Mouse (Mus musculus): ENCODE measurements around the gene Diras2.
A peak's percentile ranks its signal among the peaks of the same experiment; 100 is the strongest.

Gene Diras2

DNA sequence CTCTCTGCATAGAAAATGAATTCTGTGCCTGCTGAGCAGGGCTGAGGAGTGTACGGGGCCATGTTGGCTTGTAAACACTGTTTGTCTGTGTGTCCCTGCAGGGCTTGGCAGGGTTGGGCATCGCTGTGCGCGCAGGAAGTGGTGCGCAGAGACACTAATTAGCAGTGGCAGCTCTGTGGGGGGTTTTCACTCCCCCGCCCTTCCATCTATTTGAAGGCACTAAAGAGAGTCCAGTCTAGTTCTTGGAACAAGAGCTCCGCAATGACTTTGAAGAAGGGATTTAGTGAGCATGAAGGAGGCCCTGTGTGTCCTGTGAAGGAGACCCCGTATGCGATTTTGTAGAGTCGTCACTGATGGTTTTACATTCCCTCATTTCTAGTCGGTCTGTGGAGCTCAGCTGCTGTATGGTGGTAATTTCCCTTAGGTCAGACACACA, 73.2 kb downstream of the Diras2 start:
- peak; percentile 41 for DNase-seq (ENCODE audit: low spot score)

DNA sequence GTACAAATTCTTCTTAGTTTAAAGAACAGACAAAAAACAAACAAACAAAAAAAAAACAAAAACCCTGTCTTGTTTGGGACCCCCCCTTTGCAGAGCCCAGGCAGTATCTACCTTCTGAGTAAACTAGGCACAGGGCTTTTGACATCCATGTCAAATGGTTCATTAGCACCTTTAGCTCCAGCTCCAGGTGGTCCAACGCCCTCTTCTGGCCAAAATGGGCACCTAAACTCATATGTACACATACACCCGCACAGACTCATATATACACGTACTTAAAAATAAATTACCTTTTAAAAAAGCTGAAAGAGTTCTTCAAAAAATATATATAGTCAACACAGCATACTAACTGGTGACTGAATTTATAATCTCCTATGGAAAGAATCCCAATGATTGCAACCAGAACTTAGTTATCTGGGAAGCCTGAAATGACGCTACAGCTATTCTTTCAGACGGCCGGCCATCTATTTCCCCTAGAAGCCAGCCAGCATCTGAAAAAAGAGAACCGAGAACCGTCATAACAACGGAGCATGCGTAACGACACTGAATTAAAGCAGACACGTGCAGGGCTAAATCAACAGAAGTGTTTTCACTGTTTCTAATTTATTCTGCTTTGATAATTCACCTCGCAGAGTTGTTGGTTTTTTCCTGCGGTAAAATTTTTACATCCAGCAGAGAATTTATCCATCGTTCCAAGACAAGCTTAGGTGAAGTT, 73.7 kb downstream of the Diras2 start:
- DNase-seq (ENCODE audit: low spot score): no peak

DNA sequence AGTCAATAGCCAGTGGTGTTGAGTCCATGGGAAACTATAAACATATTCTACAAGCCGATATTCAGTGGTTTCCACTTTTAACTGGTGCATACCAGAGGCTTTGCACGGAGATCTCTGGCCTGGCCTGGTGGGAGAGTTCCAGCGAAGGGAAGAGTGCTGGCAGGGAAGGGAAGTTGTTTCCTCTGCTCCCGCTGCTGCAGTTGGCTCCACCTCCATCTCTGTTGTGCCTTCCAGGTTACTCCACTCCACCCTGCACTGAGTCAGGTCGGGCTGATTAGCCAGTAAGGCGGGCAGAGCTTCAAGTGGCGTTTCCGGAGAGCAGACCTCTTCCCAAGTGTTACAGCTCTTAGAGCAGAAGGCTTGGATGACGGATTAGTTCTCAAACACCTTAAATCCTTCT, 75.8 kb downstream of the Diras2 start:
- no peak for DNase-seq (ENCODE audit: low spot score)

DNA sequence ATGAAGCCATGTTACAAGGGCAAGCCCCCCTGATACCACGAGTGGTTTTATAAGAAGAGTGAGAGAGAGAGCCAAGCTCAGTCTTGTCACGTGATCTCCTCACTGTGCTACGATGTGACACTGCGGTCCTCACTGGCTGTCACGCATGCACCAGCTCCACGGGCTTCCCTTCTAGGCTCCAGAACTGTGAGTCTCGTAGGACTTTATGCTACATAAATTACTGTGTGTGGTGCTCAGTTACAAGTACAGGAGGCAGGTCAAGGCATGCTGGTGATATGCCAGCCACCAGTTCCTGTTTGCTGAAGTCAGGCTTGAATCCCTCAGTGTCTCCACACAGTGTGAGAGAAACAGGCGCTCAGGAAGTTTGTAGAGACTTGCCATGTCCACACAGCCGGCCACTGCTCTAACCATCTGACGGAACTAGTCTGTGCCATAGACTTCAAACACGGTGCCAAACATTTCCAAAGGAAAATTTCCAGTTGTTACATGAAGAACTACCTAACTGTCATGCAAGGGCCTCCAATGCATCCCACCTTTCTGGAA, 76.3 kb downstream of the Diras2 start:
- no peak for DNase-seq (ENCODE audit: low spot score)
